ENCODE assay signal across 8 mouse cellular contexts in genomic region chr9:56118582-56118981, GRCm38 (mm10). TPM values are rescaled to one million over a fixed set of nuclear protein-coding genes. Genes with fewer than 3 reads are reported as not detected.
DNase-seq lines count a peak whose midpoint lies in the region; ATAC-seq lines count a peak whose summit lies in the region.

No protein-coding gene starts in this region.

- H3K9me3 ChIP-seq in hindbrain, embryonic 14.5 days (ENCODE audit: control insufficient read depth, low read length), result no peaks in the 10 kb centered on the region

- WGBS in hindbrain, embryonic 14.5 days, result 3% methylated on average over 14 of the region's 14 CpGs

- peak; percentile 76 for ATAC-seq in frontal cortex, adult (ENCODE audit: low TSS enrichment)
- ATAC-seq in hindbrain, embryonic 14.5 days (ENCODE audit: low FRiP score), result peak; percentile 48; the same call in 1 of the 2 replicates

- H3K27ac ChIP-seq in hindbrain, embryonic 14.5 days, result no peak overlapping the region

- peak overlapping the region; percentile 20 for H3K4me3 ChIP-seq in hindbrain, embryonic 14.5 days (replicated peaks; ENCODE audit: low read length)

- DNase-seq in NIH3T3 (ENCODE audit: low read depth), result peak; percentile 87
- DNase-seq in cerebellum, adult 8-10 months, result peak; percentile 61
- peak; percentile 86 for DNase-seq in hindbrain, embryonic 14.5 days (ENCODE audit: low spot score)
- DNase-seq in layer of hippocampus, postnatal 36 days, result peak; percentile 70 to 71
- DNase-seq in lung, postnatal 25 days (ENCODE audit: low spot score), result peak; percentile 62
- DNase-seq in retina, embryonic 14.5 days (ENCODE audit: low spot score), result peak; percentile 96
- peak; percentile 41 for DNase-seq in urinary bladder, adult 2 months (ENCODE audit: low spot score)

- H3K36me3 ChIP-seq in hindbrain, embryonic 14.5 days (replicated peaks; ENCODE audit: control insufficient read depth, insufficient read depth), result no peaks in the 10 kb centered on the region

- peak overlapping the region; percentile 61 for H3K4me2 ChIP-seq in hindbrain, embryonic 14.5 days (replicated peaks)

- no peaks in the 10 kb centered on the region for H3K27me3 ChIP-seq in hindbrain, embryonic 14.5 days (ENCODE audit: control insufficient read depth, insufficient read depth, low read length)

- H3K9ac ChIP-seq in hindbrain, embryonic 14.5 days, result peak overlapping the region; percentile 50

- peaks cover 7% of the 10 kb centered on the region; the same call in 1 of the 2 replicates for H3K4me1 ChIP-seq in hindbrain, embryonic 14.5 days (replicated peaks; ENCODE audit: control insufficient read depth, insufficient read depth, low read length)

RNA-seq across cellular contexts. Expression of gene Pstpip1, which starts 28.8 kb away (rescaled TPM):
- 0.22 and 0.84 TPM in 2 replicates for polyA plus RNA-seq in hindbrain, embryonic 14.5 days (2014; fragmentation: Nextera tagmentation; extraction: Ambion mirVana)
- total RNA-seq in layer of hippocampus, postnatal 36 days (2021), result 1 to 10 TPM; 2.7 to 3.7 TPM
- polyA plus RNA-seq in urinary bladder, adult 2 months (2012; rRNA removed), result 7.7 and 8.4 TPM in 2 replicates

RNA-seq across cellular contexts. Expression of gene Tspan3, which starts 46.7 kb away (rescaled TPM):
- 605 and 634 TPM in 2 replicates for polyA plus RNA-seq in hindbrain, embryonic 14.5 days (2014; fragmentation: Nextera tagmentation; extraction: Ambion mirVana)
- total RNA-seq in layer of hippocampus, postnatal 36 days (2021), result 100 to 1,000 TPM; 329 to 341 TPM
- polyA plus RNA-seq in urinary bladder, adult 2 months (2012; rRNA removed), result 153 and 172 TPM in 2 replicates

Comparison
In these comparisons a context has a peak if more than half of its experiments do, and no peak if none do; other contexts are left out.
1. DNase-seq: peak in every context shown above with its lines; median percentile 96 in retina, embryonic 14.5 days; 87 in NIH3T3; 86 in hindbrain, embryonic 14.5 days; 70 in layer of hippocampus, postnatal 36 days; 62 in lung, postnatal 25 days; 61 in cerebellum, adult 8-10 months; 41 in urinary bladder, adult 2 months.